Mouse (Mus musculus) MEL (cell line): ENCODE results near the gene Slc35d1. TPM values are rescaled to one million over a fixed set of nuclear protein-coding genes. Genes with fewer than 3 reads are reported as not detected.

Experiments used
- DNase-seq: peaks from one replicate; pipeline ENCODE4 v3.0.0; 2011; ENCODE audit warnings: low read depth, low spot score
- H3K27ac ChIP-seq: 2 replicates; pipeline ENCODE4 v1.5.1; 2012; ENCODE audit warnings: low read depth, mild to moderate bottlenecking, control low read depth, low read length, moderate library complexity; ENCODE audit not compliant: control insufficient read depth
- H3K27me3 ChIP-seq, 2 experiments: fragments of 150-350 bp in 1 of 2; sonication (generic) in 1 of 2; 2 replicates each; pipeline ENCODE4 v1.6.1; 2012; ENCODE audit warnings: low read length in 2 of 2, mild to moderate bottlenecking in 2 of 2, improper control_type of control experiment in 1 of 2, moderate library complexity in 1 of 2; ENCODE audit not compliant: insufficient read depth in 2 of 2, control insufficient read depth in 1 of 2
- H3K36me3 ChIP-seq, 2 experiments: 2 replicates each; pipeline ENCODE4 v1.6.1; 2012 to 2014; ENCODE audit warnings: low read length in 2 of 2, improper control_type of control experiment in 1 of 2, inconsistent platforms in 1 of 2, mild to moderate bottlenecking in 1 of 2; ENCODE audit not compliant: insufficient read depth in 2 of 2, control insufficient read depth in 1 of 2
- H3K4me1 ChIP-seq, 2 experiments: fragments of 150-350 bp in 1 of 2; sonication (generic) in 1 of 2; 2 replicates each; pipeline ENCODE4 v1.6.1; 2012; ENCODE audit warnings: low read length in 2 of 2, improper control_type of control experiment in 1 of 2, mild to moderate bottlenecking in 1 of 2; ENCODE audit not compliant: insufficient read depth in 2 of 2, control insufficient read depth in 1 of 2
- H3K4me3 ChIP-seq, 2 experiments: fragments of 150-350 bp in 1 of 2; sonication (generic) in 1 of 2; 2 replicates each; pipeline ENCODE4 v1.5.1; 2012; ENCODE audit warnings: low read depth in 2 of 2, low read length in 2 of 2, mild to moderate bottlenecking in 2 of 2, moderate library complexity in 2 of 2, control low read depth in 1 of 2, improper control_type of control experiment in 1 of 2; ENCODE audit not compliant: control insufficient read depth in 1 of 2, insufficient read depth in 1 of 2
- H3K79me2 ChIP-seq: 2 replicates; pipeline ENCODE4 v1.6.1; 2012; ENCODE audit warnings: mild to moderate bottlenecking, low read length, moderate library complexity; ENCODE audit not compliant: control insufficient read depth, poor library complexity, insufficient read depth
- H3K9ac ChIP-seq: 2 replicates; pipeline ENCODE4 v1.6.1; 2012; ENCODE audit warnings: low read depth, mild to moderate bottlenecking, control low read depth, low read length, moderate library complexity; ENCODE audit not compliant: control insufficient read depth, poor library complexity, severe bottlenecking
- H3K9me3 ChIP-seq: fragments of 150-350 bp; sonication (generic); replicated peaks from 2 replicates; pipeline ENCODE4 v1.6.1; 2012; ENCODE audit warnings: mild to moderate bottlenecking, low read length, improper control_type of control experiment, moderate library complexity; ENCODE audit not compliant: insufficient read depth
- BHLHE40 ChIP-seq: IDR thresholded peaks from 2 replicates; pipeline ENCODE4 v1.6.1; 2012; ENCODE audit warnings: low read depth, mild to moderate bottlenecking, inconsistent platforms, low read length, improper control_type of control experiment, borderline replicate concordance
- CTCF ChIP-seq, 3 experiments: IDR thresholded peaks in 2 of 3; conservative IDR thresholded peaks in 1 of 3; 2 replicates each; pipeline ENCODE4 v1.5.1; 2011 to 2012; ENCODE audit warnings: low read length in 3 of 3, low read depth in 2 of 3, mild to moderate bottlenecking in 2 of 3, improper control_type of control experiment in 1 of 3, inconsistent platforms in 1 of 3, mixed read lengths in 1 of 3, moderate library complexity in 1 of 3; ENCODE audit not compliant: control insufficient read depth in 1 of 3, insufficient read depth in 1 of 3, poor library complexity in 1 of 3, severe bottlenecking in 1 of 3
- HCFC1 ChIP-seq: IDR thresholded peaks from 2 replicates; pipeline ENCODE4 v1.6.1; 2012; ENCODE audit warnings: low read depth, mild to moderate bottlenecking, inconsistent platforms, low read length, improper control_type of control experiment, moderate library complexity
- JUND ChIP-seq: IDR thresholded peaks from 2 replicates; pipeline ENCODE4 v1.6.1; 2011; ENCODE audit warnings: low read depth, mild to moderate bottlenecking, improper control_type of control experiment, low read length
- MAFK ChIP-seq: IDR thresholded peaks from 2 replicates; pipeline ENCODE4 v1.6.1; 2011; ENCODE audit warnings: low read depth, mild to moderate bottlenecking, low read length, improper control_type of control experiment, borderline replicate concordance
- MAZ ChIP-seq: IDR thresholded peaks from 2 replicates; pipeline ENCODE4 v1.6.1; 2012; ENCODE audit warnings: low read depth, mild to moderate bottlenecking, inconsistent platforms, low read length, improper control_type of control experiment
- MEF2A ChIP-seq: IDR thresholded peaks from 2 replicates; pipeline ENCODE4 v1.6.1; 2014; ENCODE audit warnings: low read depth, mild to moderate bottlenecking, inconsistent platforms, low read length, improper control_type of control experiment; ENCODE audit not compliant: poor library complexity, insufficient replicate concordance, severe bottlenecking; ENCODE audit errors: extremely low read depth
- MYB ChIP-seq: IDR thresholded peaks from 2 replicates; pipeline ENCODE4 v1.6.1; 2011; ENCODE audit warnings: mild to moderate bottlenecking, low read depth, low read length, improper control_type of control experiment
- MYC ChIP-seq: IDR thresholded peaks from 2 replicates; pipeline ENCODE4 v1.6.1; 2011; ENCODE audit warnings: low read depth, mild to moderate bottlenecking, low read length, improper control_type of control experiment, moderate library complexity
- NELFE ChIP-seq: IDR thresholded peaks from 2 replicates; pipeline ENCODE4 v1.6.1; 2011; ENCODE audit warnings: low read depth, low read length, improper control_type of control experiment
- NRF1 ChIP-seq: IDR thresholded peaks from 2 replicates; pipeline ENCODE4 v1.6.1; 2014; ENCODE audit warnings: low read depth, mild to moderate bottlenecking, inconsistent platforms, low read length, improper control_type of control experiment, moderate library complexity; ENCODE audit not compliant: poor library complexity, insufficient read depth, severe bottlenecking
- POLR2A ChIP-seq, 2 experiments: IDR thresholded peaks; 2 replicates each; pipeline ENCODE4 v1.6.1; 2011 to 2012; ENCODE audit warnings: low read length in 2 of 2, mild to moderate bottlenecking in 2 of 2, control low read depth in 1 of 2, improper control_type of control experiment in 1 of 2, low read depth in 1 of 2, moderate library complexity in 1 of 2; ENCODE audit not compliant: control insufficient read depth in 1 of 2, insufficient read depth in 1 of 2, poor library complexity in 1 of 2
- POLR2AphosphoS2 ChIP-seq: IDR thresholded peaks from 2 replicates; pipeline ENCODE4 v1.6.1; 2011; ENCODE audit warnings: low read length, improper control_type of control experiment
- RCOR1 ChIP-seq: IDR thresholded peaks from 2 replicates; pipeline ENCODE4 v1.6.1; 2012; ENCODE audit warnings: low read depth, mild to moderate bottlenecking, inconsistent platforms, low read length, improper control_type of control experiment
- SIN3A ChIP-seq: IDR thresholded peaks from 2 replicates; pipeline ENCODE4 v1.6.1; 2012; ENCODE audit warnings: low read length, improper control_type of control experiment, inconsistent platforms
- TBP ChIP-seq: IDR thresholded peaks from 2 replicates; pipeline ENCODE4 v1.8.0; 2011; ENCODE audit warnings: low read depth, low read length, improper control_type of control experiment
- USF2 ChIP-seq, 2 experiments: IDR thresholded peaks; 2 replicates each; pipeline ENCODE4 v1.6.1; 2011 to 2012; ENCODE audit warnings: improper control_type of control experiment in 2 of 2, low read length in 2 of 2, borderline replicate concordance in 1 of 2, inconsistent platforms in 1 of 2, low read depth in 1 of 2, mild to moderate bottlenecking in 1 of 2; ENCODE audit not compliant: insufficient read depth in 1 of 2
- ZKSCAN1 ChIP-seq: IDR thresholded peaks from 2 replicates; pipeline ENCODE4 v1.6.1; 2012; ENCODE audit warnings: low read depth, mild to moderate bottlenecking, inconsistent platforms, low read length, improper control_type of control experiment, moderate library complexity
- ZMIZ1 ChIP-seq: IDR thresholded peaks from 2 replicates; pipeline ENCODE4 v1.6.1; 2012; ENCODE audit warnings: low read depth, mild to moderate bottlenecking, inconsistent platforms, low read length, improper control_type of control experiment, moderate library complexity
- polyA plus RNA-seq, 2 experiments: library from polyadenylated mRNA; stranded (reverse) in 1 of 2; unstranded in 1 of 2; fragments of >175 nt in 1 of 2; fragments of >200 nt in 1 of 2; gene quantifications; 2 replicates each; pipeline versions ENCODE4 v1.2.1 to v1.2.4; 2012; ENCODE audit warnings: low replicate concordance in 2 of 2, low read depth in 1 of 2; ENCODE audit not compliant: insufficient read length in 2 of 2, insufficient read depth in 1 of 2, missing spikeins in 1 of 2
- total RNA-seq: library from RNA; depleted of rRNA; stranded (reverse); fragments of 300-350 nt; gene quantifications from 2 replicates; pipeline ENCODE4 v1.2.3, GENCODE M21; 2012

The Slc35d1 gene
- total and polyA plus RNA-seq, 3 experiments: 5.0 to 33.7 (median 10.0) TPM

GRCm38 (mm10) chr4:103179581-103179980, 35.4 kb downstream of the Slc35d1 start:
- DNase-seq: no peak
- Histone ChIP-seq H3K27ac (no peak overlapping the region), H3K9ac (no peak overlapping the region), H3K79me2 (no peaks in the 10 kb centered on the region), H3K4me3 (no peak overlapping the region), H3K36me3 (peaks cover 0 to 2% of the 10 kb centered on the region in 2 experiments; a peak in 2 of 4 replicates), H3K4me1 (no peaks in the 10 kb centered on the region), H3K27me3 (no peaks in the 10 kb centered on the region), H3K9me3 (no peaks in the 10 kb centered on the region)
- no peak for TF ChIP-seq USF2 (IDR thresholded peaks at IDR 0.05; ENCODE audit: borderline replicate concordance in 1 of 2, insufficient read depth in 1 of 2, low read depth in 1 of 2, low read length in 2 of 2)
- TF ChIP-seq MAZ: no peak
- no peak for TF ChIP-seq SIN3A
- no peak for TF ChIP-seq MEF2A
- no peak for TF ChIP-seq NELFE
- TF ChIP-seq TBP: no peak
- TF ChIP-seq POLR2A (IDR thresholded peaks at IDR 0.05; ENCODE audit: control insufficient read depth in 1 of 2, insufficient read depth in 1 of 2, low read depth in 1 of 2, low read length in 2 of 2, poor library complexity in 1 of 2): no peak
- TF ChIP-seq HCFC1: no peak
- TF ChIP-seq MYB: no peak
- no peak for TF ChIP-seq POLR2AphosphoS2
- no peak for TF ChIP-seq CTCF (IDR thresholded peaks at IDR 0.05 in 2 of 3, conservative IDR thresholded peaks at IDR 0.05 in 1 of 3; ENCODE audit: control insufficient read depth in 1 of 3, insufficient read depth in 1 of 3, low read depth in 2 of 3, low read length in 3 of 3, poor library complexity in 1 of 3, severe bottlenecking in 1 of 3)

- H3K27me3 ChIP-seq: no peaks in the 10 kb centered on the region
- H3K4me3 ChIP-seq: no peak overlapping the region
- H3K79me2 ChIP-seq: no peaks in the 10 kb centered on the region
- DNase-seq: no peak
- H3K4me1 ChIP-seq: no peaks in the 10 kb centered on the region
- no peaks in the 10 kb centered on the region for H3K9me3 ChIP-seq
- TF ChIP-seq NRF1 (no peak), MYC (no peak), BHLHE40 (no peak), CTCF (IDR thresholded peaks at IDR 0.05 in 2 of 3, conservative IDR thresholded peaks at IDR 0.05 in 1 of 3; ENCODE audit: control insufficient read depth in 1 of 3, insufficient read depth in 1 of 3, low read depth in 2 of 3, low read length in 3 of 3, poor library complexity in 1 of 3, severe bottlenecking in 1 of 3) (no peak), ZKSCAN1 (no peak), ZMIZ1 (no peak), POLR2A (IDR thresholded peaks at IDR 0.05; ENCODE audit: control insufficient read depth in 1 of 2, insufficient read depth in 1 of 2, low read depth in 1 of 2, low read length in 2 of 2, poor library complexity in 1 of 2) (no peak), MAFK (no peak), JUND (no peak), RCOR1 (no peak)
- peaks cover 0 to 2% of the 10 kb centered on the region in 2 experiments; a peak in 1 of 4 replicates for H3K36me3 ChIP-seq
- H3K9ac ChIP-seq: no peak overlapping the region
- no peak overlapping the region for H3K27ac ChIP-seq
These were observed 36.2 kb downstream of the Slc35d1 start for GRCm38 (mm10) chr4:103178635-103179318.
